Mouse (Mus musculus): ENCODE results near the gene Tfdp1. TPM values are rescaled to one million over a fixed set of nuclear protein-coding genes. Genes with fewer than 3 reads are reported as not detected.

Tfdp1 gene
- polyA plus RNA-seq, 1 experiment from 2014 or later = 130 TPM

GRCm38 (mm10) chr8:13361865-13362264 lies 23.3 kb downstream of the Tfdp1 start:
- ATAC-seq = no peak
- H3K9me3 ChIP-seq (ENCODE audit: control insufficient read depth, low read length) = no peaks in the 10 kb centered on the region
- no peak overlapping the region for H3K27ac ChIP-seq (ENCODE audit: low read length)
- WGBS = 98% methylated on average over 6 of the region's 6 CpGs
- no peaks in the 10 kb centered on the region for H3K4me1 ChIP-seq (replicated peaks; ENCODE audit: control insufficient read depth, insufficient read depth, low read length)
- H3K36me3 ChIP-seq (ENCODE audit: control insufficient read depth, insufficient read depth) = peaks cover 40% of the 10 kb centered on the region
- H3K4me3 ChIP-seq (replicated peaks; ENCODE audit: low read length) = no peak overlapping the region
- H3K27me3 ChIP-seq (replicated peaks; ENCODE audit: control insufficient read depth, insufficient read depth, low read length) = no peaks in the 10 kb centered on the region
- H3K9ac ChIP-seq (replicated peaks; ENCODE audit: low read depth, low read length) = no peak overlapping the region
- no peak overlapping the region for H3K4me2 ChIP-seq (ENCODE audit: low read length)

DNA sequence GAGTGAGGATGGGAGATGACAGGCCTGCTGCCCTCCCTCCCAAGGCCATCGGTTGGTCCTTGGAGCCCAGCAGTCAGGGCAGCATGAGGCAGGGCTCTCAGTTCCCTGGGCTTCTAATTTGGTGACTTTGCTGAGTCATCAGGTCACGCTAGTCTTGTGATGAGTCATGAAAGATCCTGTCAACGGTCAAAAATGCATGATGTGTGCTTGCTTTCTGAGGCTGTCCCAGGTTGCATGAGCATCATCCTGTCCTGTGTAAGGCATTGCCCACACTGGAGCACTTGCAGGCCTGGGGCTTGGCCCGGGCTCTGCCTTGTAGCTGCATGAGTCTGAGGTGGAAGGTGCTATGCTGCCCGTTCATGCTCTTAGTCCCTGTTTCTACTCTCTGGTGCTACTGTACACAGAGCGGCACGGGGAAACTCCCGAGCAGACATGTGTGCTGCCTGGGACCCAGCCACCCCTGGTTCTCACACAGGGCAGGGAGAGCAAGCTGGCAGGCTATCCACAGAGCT lies 34.7 kb downstream of the Tfdp1 start:
- WGBS = 93% methylated on average over 8 of the region's 8 CpGs
- H3K4me2 ChIP-seq (ENCODE audit: low read length) = no peak overlapping the region

DNA sequence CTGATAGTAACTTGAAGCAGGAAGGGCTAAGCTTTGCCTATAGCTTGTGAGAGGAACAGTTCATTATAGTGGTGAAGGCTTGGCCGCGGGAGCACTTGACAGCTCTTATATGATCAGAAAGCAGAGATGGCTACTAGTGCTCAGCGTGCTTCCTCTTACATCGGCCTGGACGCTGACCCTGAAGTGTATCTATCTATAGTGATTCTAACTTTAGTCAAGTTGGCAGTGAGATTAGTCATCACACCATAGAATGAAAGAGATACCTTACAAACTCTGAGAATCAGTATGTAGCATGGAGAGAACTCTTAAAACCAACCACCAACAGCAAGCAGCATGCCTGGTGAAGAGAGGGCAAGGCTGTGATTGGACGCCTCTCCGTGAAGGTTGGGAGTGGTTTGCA lies 43.1 kb downstream of the Tfdp1 start:
- H3K36me3 ChIP-seq (ENCODE audit: control insufficient read depth, insufficient read depth) = peaks cover 19% of the 10 kb centered on the region
- 94% methylated on average over 7 of the region's 7 CpGs for WGBS
- H3K27ac ChIP-seq (ENCODE audit: low read length) = no peak overlapping the region
- H3K27me3 ChIP-seq (replicated peaks; ENCODE audit: control insufficient read depth, insufficient read depth, low read length) = no peaks in the 10 kb centered on the region
- H3K4me2 ChIP-seq (ENCODE audit: low read length) = no peak overlapping the region
- H3K4me1 ChIP-seq (replicated peaks; ENCODE audit: control insufficient read depth, insufficient read depth, low read length) = no peaks in the 10 kb centered on the region
- no peaks in the 10 kb centered on the region for H3K9me3 ChIP-seq (ENCODE audit: control insufficient read depth, low read length)
- ATAC-seq = no peak
- H3K4me3 ChIP-seq (replicated peaks; ENCODE audit: low read length) = no peak overlapping the region
- no peak overlapping the region for H3K9ac ChIP-seq (replicated peaks; ENCODE audit: low read depth, low read length)

More for the DNA sequence above, 34.7 kb downstream of the Tfdp1 start:
- Histone ChIP-seq H3K9me3 (ENCODE audit: control insufficient read depth, low read length) (no peaks in the 10 kb centered on the region), H3K4me3 (replicated peaks; ENCODE audit: low read length) (no peak overlapping the region), H3K27ac (ENCODE audit: low read length) (no peak overlapping the region), H3K36me3 (ENCODE audit: control insufficient read depth, insufficient read depth) (peaks cover 45% of the 10 kb centered on the region), H3K27me3 (replicated peaks; ENCODE audit: control insufficient read depth, insufficient read depth, low read length) (no peaks in the 10 kb centered on the region), H3K9ac (replicated peaks; ENCODE audit: low read depth, low read length) (no peak overlapping the region), H3K4me1 (replicated peaks; ENCODE audit: control insufficient read depth, insufficient read depth, low read length) (no peaks in the 10 kb centered on the region)
- ATAC-seq = no peak

DNA sequence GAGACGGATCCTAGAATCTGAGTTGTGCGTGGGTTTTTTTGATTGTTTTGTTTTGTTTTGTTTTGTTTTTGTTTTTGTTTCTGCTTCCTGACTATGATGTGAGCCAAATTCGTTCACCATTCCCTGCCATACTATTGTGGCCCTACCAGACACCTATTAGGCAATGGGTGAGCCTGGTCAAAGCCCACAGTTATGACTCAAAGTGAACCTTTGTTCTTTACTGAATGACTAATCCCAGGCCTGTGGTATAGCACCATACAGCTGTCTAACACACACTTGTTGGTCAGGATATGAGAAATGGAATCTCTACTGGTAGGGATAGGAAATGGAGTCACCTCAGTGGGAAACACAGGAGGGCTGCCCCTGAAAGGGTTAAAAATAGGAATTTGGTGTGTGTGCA lies 44.0 kb downstream of the Tfdp1 start:
- Histone ChIP-seq H3K4me3 (replicated peaks; ENCODE audit: low read length) (no peak overlapping the region), H3K36me3 (ENCODE audit: control insufficient read depth, insufficient read depth) (peaks cover 19% of the 10 kb centered on the region), H3K4me2 (ENCODE audit: low read length) (no peak overlapping the region), H3K9me3 (ENCODE audit: control insufficient read depth, low read length) (no peaks in the 10 kb centered on the region), H3K4me1 (replicated peaks; ENCODE audit: control insufficient read depth, insufficient read depth, low read length) (no peaks in the 10 kb centered on the region), H3K27me3 (replicated peaks; ENCODE audit: control insufficient read depth, insufficient read depth, low read length) (no peaks in the 10 kb centered on the region), H3K9ac (replicated peaks; ENCODE audit: low read depth, low read length) (no peak overlapping the region), H3K27ac (ENCODE audit: low read length) (no peak overlapping the region)
- 85% methylated on average over 3 of the region's 3 CpGs for WGBS
- no peak for ATAC-seq

DNA sequence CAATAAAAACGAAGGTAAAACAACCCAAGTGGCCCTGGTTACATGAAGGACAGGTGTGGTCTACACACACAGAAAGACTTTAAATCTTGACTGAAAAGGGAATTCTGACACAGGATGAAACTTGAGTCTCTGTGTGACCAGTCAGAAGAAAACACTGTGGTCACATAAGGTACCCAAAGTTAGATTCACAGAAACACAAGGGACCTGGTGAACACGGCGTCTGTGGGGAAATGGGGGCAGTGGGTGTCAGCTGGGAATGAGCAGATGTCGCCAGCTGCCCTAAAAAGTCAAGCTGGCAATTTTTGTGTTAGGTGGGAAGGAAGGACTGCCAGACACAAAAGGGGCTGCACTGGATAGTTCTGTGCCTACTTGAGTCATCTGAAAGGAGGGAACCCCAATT lies 44.4 kb downstream of the Tfdp1 start:
- no peak for ATAC-seq
- H3K9ac ChIP-seq (replicated peaks; ENCODE audit: low read depth, low read length) = no peak overlapping the region
- H3K27ac ChIP-seq (ENCODE audit: low read length) = no peak overlapping the region
- no peak overlapping the region for H3K4me3 ChIP-seq (replicated peaks; ENCODE audit: low read length)
- no peaks in the 10 kb centered on the region for H3K27me3 ChIP-seq (replicated peaks; ENCODE audit: control insufficient read depth, insufficient read depth, low read length)
- peaks cover 19% of the 10 kb centered on the region for H3K36me3 ChIP-seq (ENCODE audit: control insufficient read depth, insufficient read depth)
- WGBS = 95% methylated on average over 4 of the region's 4 CpGs
- no peak overlapping the region for H3K4me2 ChIP-seq (ENCODE audit: low read length)
- no peaks in the 10 kb centered on the region for H3K9me3 ChIP-seq (ENCODE audit: control insufficient read depth, low read length)
- no peaks in the 10 kb centered on the region for H3K4me1 ChIP-seq (replicated peaks; ENCODE audit: control insufficient read depth, insufficient read depth, low read length)

- Histone ChIP-seq H3K4me1 (replicated peaks; ENCODE audit: control insufficient read depth, insufficient read depth, low read length) (no peaks in the 10 kb centered on the region), H3K27me3 (replicated peaks; ENCODE audit: control insufficient read depth, insufficient read depth, low read length) (no peaks in the 10 kb centered on the region), H3K36me3 (ENCODE audit: control insufficient read depth, insufficient read depth) (no peaks in the 10 kb centered on the region), H3K4me3 (replicated peaks; ENCODE audit: low read length) (no peak overlapping the region), H3K9me3 (ENCODE audit: control insufficient read depth, low read length) (no peaks in the 10 kb centered on the region), H3K4me2 (ENCODE audit: low read length) (no peak overlapping the region), H3K9ac (replicated peaks; ENCODE audit: low read depth, low read length) (no peak overlapping the region), H3K27ac (ENCODE audit: low read length) (no peak overlapping the region)
- WGBS = 82% methylated on average over 13 of the region's 13 CpGs
- ATAC-seq = no peak
Observed at GRCm38 (mm10) chr8:13386366-13386765, 47.8 kb downstream of the Tfdp1 start.

- WGBS = 82% methylated on average over 8 of the region's 8 CpGs
- no peaks in the 10 kb centered on the region for H3K36me3 ChIP-seq (ENCODE audit: control insufficient read depth, insufficient read depth)
- no peak overlapping the region for H3K9ac ChIP-seq (replicated peaks; ENCODE audit: low read depth, low read length)
Observed at GRCm38 (mm10) chr8:13387728-13388127, 49.2 kb downstream of the Tfdp1 start.

GRCm38 (mm10) chr8:13388744-13389143 lies 50.2 kb downstream of the Tfdp1 start:
- no peaks in the 10 kb centered on the region for H3K36me3 ChIP-seq (ENCODE audit: control insufficient read depth, insufficient read depth)
- no peak overlapping the region for H3K27ac ChIP-seq (ENCODE audit: low read length)
- H3K4me3 ChIP-seq (replicated peaks; ENCODE audit: low read length) = no peak overlapping the region
- H3K27me3 ChIP-seq (replicated peaks; ENCODE audit: control insufficient read depth, insufficient read depth, low read length) = no peaks in the 10 kb centered on the region
- H3K9me3 ChIP-seq (ENCODE audit: control insufficient read depth, low read length) = no peaks in the 10 kb centered on the region
- no peak overlapping the region for H3K9ac ChIP-seq (replicated peaks; ENCODE audit: low read depth, low read length)
- WGBS = 86% methylated on average over 2 of the region's 2 CpGs
- ATAC-seq = no peak
- H3K4me2 ChIP-seq (ENCODE audit: low read length) = no peak overlapping the region
- H3K4me1 ChIP-seq (replicated peaks; ENCODE audit: control insufficient read depth, insufficient read depth, low read length) = no peaks in the 10 kb centered on the region

More at GRCm38 (mm10) chr8:13387728-13388127, 49.2 kb downstream of the Tfdp1 start:
- Histone ChIP-seq H3K4me1 (replicated peaks; ENCODE audit: control insufficient read depth, insufficient read depth, low read length) (no peaks in the 10 kb centered on the region), H3K27me3 (replicated peaks; ENCODE audit: control insufficient read depth, insufficient read depth, low read length) (no peaks in the 10 kb centered on the region), H3K9me3 (ENCODE audit: control insufficient read depth, low read length) (no peaks in the 10 kb centered on the region), H3K4me2 (ENCODE audit: low read length) (no peak overlapping the region), H3K4me3 (replicated peaks; ENCODE audit: low read length) (no peak overlapping the region), H3K27ac (ENCODE audit: low read length) (no peak overlapping the region)
- ATAC-seq = no peak

- no peak overlapping the region for H3K4me3 ChIP-seq (replicated peaks; ENCODE audit: low read length)
- 91% methylated on average over 7 of the region's 7 CpGs for WGBS
- no peaks in the 10 kb centered on the region for H3K27me3 ChIP-seq (replicated peaks; ENCODE audit: control insufficient read depth, insufficient read depth, low read length)
- H3K27ac ChIP-seq (ENCODE audit: low read length) = no peak overlapping the region
- no peaks in the 10 kb centered on the region for H3K36me3 ChIP-seq (ENCODE audit: control insufficient read depth, insufficient read depth)
- H3K4me2 ChIP-seq (ENCODE audit: low read length) = no peak overlapping the region
- no peak overlapping the region for H3K9ac ChIP-seq (replicated peaks; ENCODE audit: low read depth, low read length)
- no peaks in the 10 kb centered on the region for H3K9me3 ChIP-seq (ENCODE audit: control insufficient read depth, low read length)
- no peaks in the 10 kb centered on the region for H3K4me1 ChIP-seq (replicated peaks; ENCODE audit: control insufficient read depth, insufficient read depth, low read length)
- no peak for ATAC-seq
Observed at GRCm38 (mm10) chr8:13393869-13394268, 55.3 kb downstream of the Tfdp1 start.

GRCm38 (mm10) chr8:13396725-13397124 lies 58.2 kb downstream of the Tfdp1 start, which contains the start of gene Atp4b:
Gene Atp4b, minus strand, starts transcription at chr8:13396825.
- H3K27me3 ChIP-seq (replicated peaks; ENCODE audit: control insufficient read depth, insufficient read depth, low read length) = no peaks in the 10 kb centered on the region
- H3K36me3 ChIP-seq (ENCODE audit: control insufficient read depth, insufficient read depth) = no peaks in the 10 kb centered on the region
- H3K27ac ChIP-seq (ENCODE audit: low read length) = no peak within 1 kb of the TSS
- no peak within 1 kb of the TSS for H3K4me3 ChIP-seq (replicated peaks; ENCODE audit: low read length)
- no peak within 1 kb of the TSS for H3K4me2 ChIP-seq (ENCODE audit: low read length)
- no peak within 1 kb of the TSS for H3K9ac ChIP-seq (replicated peaks; ENCODE audit: low read depth, low read length)
- H3K9me3 ChIP-seq (ENCODE audit: control insufficient read depth, low read length) = no peaks in the 10 kb centered on the region
- 78% methylated on average over 5 of the region's 5 CpGs for WGBS
- no peak for ATAC-seq
- H3K4me1 ChIP-seq (replicated peaks; ENCODE audit: control insufficient read depth, insufficient read depth, low read length) = no peaks in the 10 kb centered on the region

Measured in forebrain, embryonic 16.5 days (tissue).